ENCODE assay signal across 20 mouse cellular contexts in genomic region chr1:19233857-19234256, GRCm38 (mm10). TPM values are rescaled to one million over a fixed set of nuclear protein-coding genes. Genes with fewer than 3 reads are reported as not detected.
DNase-seq lines count a peak whose midpoint lies in the region; ATAC-seq lines count a peak whose summit lies in the region.
"Had no signal": no experiment of that assay in that cellular context is flagged by ENCODE, and none has a peak within 500 bp of the region (broad histone marks: within the 10 kb centered on the region; RNA-seq: fewer than 3 reads in every experiment).

No protein-coding gene starts in this region.

- peaks cover 8% of the 10 kb centered on the region for H3K4me1 ChIP-seq in megakaryocyte, embryonic 14.5 days
- H3K4me1 ChIP-seq in midbrain, embryonic 14.5 days (ENCODE audit: control insufficient read depth, insufficient read depth, low read length): no peaks in the 10 kb centered on the region
- H3K4me1 ChIP-seq: heart, embryonic 10.5 days had no signal

- no peak overlapping the region for H3K9ac ChIP-seq in midbrain, embryonic 14.5 days (replicated peaks; ENCODE audit: low read length)
- H3K9ac ChIP-seq: lung, embryonic 14.5 days had no signal

- peak overlapping the region; percentile 28 for H3K4me2 ChIP-seq in midbrain, embryonic 14.5 days (ENCODE audit: low read length)
- H3K4me2 ChIP-seq: liver, embryonic 11.5 days; lung, embryonic 14.5 days had no signal

- peak overlapping the region; percentile 56 for H3K4me3 ChIP-seq in megakaryocyte, embryonic 14.5 days (replicated peaks)
- H3K4me3 ChIP-seq in midbrain, embryonic 14.5 days (replicated peaks; ENCODE audit: low read depth, low read length): no peak overlapping the region
- H3K4me3 ChIP-seq: heart, embryonic 10.5 days; layer of hippocampus, adult 2 months; myocyte had no signal

- H3K36me3 ChIP-seq in megakaryocyte, embryonic 14.5 days (replicated peaks; ENCODE audit: low read length): no peaks in the 10 kb centered on the region
- no peaks in the 10 kb centered on the region for H3K36me3 ChIP-seq in midbrain, embryonic 14.5 days (ENCODE audit: control insufficient read depth, insufficient read depth, low read length)
- H3K36me3 ChIP-seq: heart, embryonic 10.5 days had no signal

- DNase-seq in embryo, embryonic 11 days: peak; percentile 52
- DNase-seq in embryo, embryonic 9.5 days (ENCODE audit: extremely low spot score): no peak
- DNase-seq in midbrain, embryonic 14.5 days: peak; percentile 56
- no peak for DNase-seq in adrenal gland, postnatal 4 days (ENCODE audit: low spot score in 2 of 2)
- DNase-seq in thymus, postnatal 10 days (ENCODE audit: low spot score in 2 of 2): no peak
- no peak for DNase-seq in layer of hippocampus, adult 11-12 months (ENCODE audit: low spot score)
- DNase-seq: cerebellum, adult 11 months; gastrocnemius, postnatal 36 days; heart, postnatal 14 days; lung, embryonic 14.5 days; thymus, postnatal 14 days had no signal

- ATAC-seq in megakaryocyte, adult 5-6 weeks (ENCODE audit: poor library complexity, severe bottlenecking): no peak
- 0 out of 2 replicates have a peak, but pooled peaks have one; percentile 5 for ATAC-seq in midbrain, embryonic 14.5 days (ENCODE audit: low FRiP score, low TSS enrichment)

- peaks cover 54% of the 10 kb centered on the region for H3K27me3 ChIP-seq in megakaryocyte, embryonic 14.5 days (replicated peaks)
- H3K27me3 ChIP-seq in midbrain, embryonic 14.5 days (ENCODE audit: control insufficient read depth, insufficient read depth, low read length): peaks cover 86% of the 10 kb centered on the region
- H3K27me3 ChIP-seq: CH12.LX had no signal

- WGBS in midbrain, embryonic 14.5 days: under 1% methylated on average over 19 of the region's 19 CpGs

- peak overlapping the region; percentile 74 for H3K27ac ChIP-seq in midbrain, embryonic 14.5 days (replicated peaks; ENCODE audit: low read depth, low read length)
- H3K27ac ChIP-seq: heart, embryonic 10.5 days; layer of hippocampus, adult 2 months had no signal

- peaks cover 4% of the 10 kb centered on the region for H3K9me3 ChIP-seq in megakaryocyte, embryonic 14.5 days
- H3K9me3 ChIP-seq in midbrain, embryonic 14.5 days (ENCODE audit: control insufficient read depth, low read length): no peaks in the 10 kb centered on the region
- H3K9me3 ChIP-seq: heart, embryonic 10.5 days had no signal

RNA-seq across cellular contexts. Expression of gene Tfap2b, which starts 25.1 kb away (rescaled TPM):
- polyA plus RNA-seq in megakaryocyte, embryonic 14.5 days (2012; ENCODE audit: insufficient read depth, low replicate concordance): not detected in 2 replicates
- not detected in 2 replicates for total RNA-seq in megakaryocyte, adult 5-6 weeks (2015)
- total RNA-seq in megakaryocyte, adult 5-6 weeks (2017): not detected in 2 replicates
- 239 and 249 TPM in 2 replicates for polyA plus RNA-seq in midbrain, embryonic 14.5 days (2014; fragmentation: Nextera tagmentation; extraction: Ambion mirVana)
- total RNA-seq in adrenal gland, postnatal 4 days (2021): 10 to 100 TPM; 20.3 to 29.9 TPM
- total RNA-seq: CH12.LX; common myeloid progenitor, adult 5-6 weeks; gastrocnemius, postnatal 36 days; heart, postnatal 14 days had no signal
- polyA plus RNA-seq: intestine, embryonic 14.5 days; myocyte had no signal

Comparison
In these comparisons a context has a peak if more than half of its experiments do, and no peak if none do; other contexts are left out.
1. DNase-seq: peak in embryo, embryonic 11 days (single experiment) and midbrain, embryonic 14.5 days (single experiment); none in embryo, embryonic 9.5 days (single experiment), adrenal gland, postnatal 4 days (0 of 2), thymus, postnatal 10 days (0 of 2) and layer of hippocampus, adult 11-12 months (single experiment).
2. RNA of gene Tfap2b, which starts 25.1 kb away (total RNA-seq): 20.3 to 29.9 TPM in adrenal gland, postnatal 4 days; not detected in megakaryocyte, adult 5-6 weeks; every median in the first group is over 10 times any median in the second.